Mouse (Mus musculus): ENCODE data around the gene Grm5. TPM values are rescaled to one million over a fixed set of nuclear protein-coding genes. Genes with fewer than 3 reads are reported as not detected.

Grm5 gene
- total RNA-seq, 2 experiments from 2014 or later: 213 to 219 TPM

DNA sequence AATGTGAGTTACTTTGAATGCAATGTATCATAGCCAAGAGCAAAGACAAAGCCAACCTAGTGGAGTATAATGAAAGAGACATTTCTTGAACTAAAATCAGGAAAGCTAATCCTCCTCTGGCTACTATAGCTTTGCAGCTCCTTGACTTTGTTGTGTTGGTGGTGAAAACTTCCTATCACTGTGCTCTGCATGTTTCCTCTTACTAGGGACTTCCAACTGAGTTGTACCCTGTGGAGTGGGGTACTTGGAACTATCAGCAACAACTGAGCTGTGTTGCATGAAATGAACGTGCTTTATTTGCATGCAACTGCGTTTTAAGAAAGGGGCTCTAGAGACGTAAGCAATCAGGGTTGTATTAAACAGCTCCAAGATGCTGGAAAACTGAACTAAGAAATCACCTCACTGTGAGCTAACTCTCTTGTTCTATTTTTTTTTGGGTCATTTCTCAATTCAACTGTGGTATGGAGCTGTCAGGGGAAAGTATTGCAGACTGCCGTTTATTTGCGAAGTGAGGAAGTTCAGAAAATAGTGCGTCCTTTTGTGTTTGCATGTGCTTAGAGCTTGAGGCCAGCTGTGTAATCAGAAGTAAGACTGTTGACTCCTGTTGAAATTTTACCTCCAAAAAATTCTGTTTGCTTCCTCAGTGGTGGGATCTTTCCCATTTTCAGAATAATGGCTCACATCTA is 532.9 kb downstream of the Grm5 start:
- intact Hi-C loops (cut with DNase I): no loop called here
- DNase-seq (ENCODE audit: extremely low spot score in 1 of 2, low spot score in 2 of 2): no peak

DNA sequence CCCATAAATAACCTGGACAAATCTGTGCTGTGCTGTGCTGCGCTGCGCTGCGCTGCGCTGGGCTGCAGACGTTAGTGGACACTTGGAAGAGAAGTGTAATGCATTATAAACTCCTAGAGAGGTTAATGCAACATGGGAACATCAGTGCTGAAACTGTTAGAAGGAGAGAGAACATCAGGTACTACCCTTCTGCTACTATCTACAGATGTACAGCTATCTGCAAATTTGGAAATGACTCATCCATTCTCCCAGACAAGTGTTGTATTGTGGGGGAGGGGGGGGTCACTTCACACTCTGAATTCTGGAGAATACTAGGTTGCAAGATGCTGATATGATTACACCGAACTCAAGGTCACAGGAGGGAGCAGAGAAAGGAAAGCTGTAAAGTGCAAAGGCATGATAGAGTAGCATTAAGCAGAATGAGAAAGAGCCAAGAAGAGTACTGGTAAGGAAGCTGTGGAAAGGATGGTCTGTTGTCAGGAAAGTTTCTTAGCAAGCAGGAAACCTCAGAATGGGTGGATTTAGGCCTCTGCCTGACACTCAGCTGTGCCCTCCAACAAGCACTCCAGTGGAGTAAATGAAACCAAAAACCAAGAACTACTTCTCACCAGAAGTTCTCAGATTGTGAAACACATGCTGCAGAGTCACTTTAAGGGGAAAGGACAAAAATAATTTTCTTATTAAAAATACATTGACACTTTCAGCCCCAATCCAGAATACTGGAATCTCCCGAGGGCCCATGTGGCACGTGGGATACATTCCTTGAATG is 544.3 kb downstream of the Grm5 start:
- intact Hi-C loops (cut with DNase I): no loop called here
- no peak for DNase-seq (ENCODE audit: extremely low spot score in 1 of 2, low spot score in 2 of 2)

DNA sequence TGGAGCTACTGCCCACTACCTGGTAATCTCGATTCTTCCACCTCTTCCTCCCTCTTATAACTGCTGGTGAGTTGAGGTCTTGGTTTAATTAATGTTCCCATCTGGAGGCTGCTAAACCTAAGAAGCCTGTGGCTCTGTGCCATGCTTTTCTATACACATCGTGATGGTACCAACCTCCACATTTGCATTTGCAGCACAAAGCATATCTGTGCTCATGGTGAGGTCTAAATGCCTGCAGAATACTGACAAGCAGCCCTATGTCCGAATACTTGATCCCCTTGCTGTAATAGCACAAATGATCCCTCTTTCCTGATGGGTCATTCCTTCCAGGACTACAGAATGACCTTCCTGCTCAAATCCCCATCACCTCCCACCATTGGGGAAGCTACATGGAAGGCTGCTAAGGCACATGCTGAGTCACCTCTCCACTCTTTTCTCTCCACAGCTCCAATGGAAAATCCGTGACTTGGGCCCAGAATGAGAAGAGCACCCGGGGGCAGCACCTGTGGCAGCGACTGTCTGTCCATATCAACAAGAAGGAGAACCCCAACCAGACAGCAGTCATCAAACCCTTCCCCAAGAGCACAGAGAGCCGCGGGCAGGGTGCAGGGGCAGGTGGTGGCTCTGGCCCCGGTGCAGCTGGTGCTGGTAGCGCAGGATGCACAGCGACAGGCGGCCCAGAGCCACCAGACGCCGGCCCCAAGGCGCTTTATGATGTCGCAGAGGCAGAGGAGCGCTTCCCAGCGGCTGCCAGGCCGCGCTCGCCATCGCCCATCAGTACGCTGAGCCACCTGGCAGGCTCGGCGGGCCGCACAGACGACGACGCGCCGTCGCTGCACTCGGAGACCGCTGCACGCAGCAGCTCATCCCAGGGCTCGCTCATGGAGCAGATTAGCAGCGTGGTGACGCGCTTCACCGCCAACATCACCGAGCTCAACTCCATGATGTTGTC is 545.8 kb downstream of the Grm5 start:
- peak in 1 of 2 experiments; percentile 51 for DNase-seq (ENCODE audit: extremely low spot score in 1 of 2, low spot score in 2 of 2)
- intact Hi-C loops (cut with DNase I): no loop called here

DNA sequence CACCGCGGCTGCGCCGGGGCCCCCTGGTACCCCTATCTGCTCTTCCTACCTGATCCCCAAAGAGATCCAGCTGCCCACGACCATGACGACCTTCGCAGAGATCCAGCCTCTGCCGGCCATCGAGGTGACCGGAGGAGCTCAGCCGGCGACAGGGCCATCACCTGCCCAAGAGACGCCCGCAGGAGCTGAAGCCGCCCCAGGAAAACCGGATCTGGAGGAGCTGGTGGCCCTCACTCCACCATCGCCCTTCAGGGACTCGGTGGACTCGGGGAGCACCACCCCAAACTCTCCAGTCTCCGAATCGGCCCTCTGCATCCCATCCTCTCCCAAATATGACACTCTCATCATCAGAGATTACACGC is 546.5 kb downstream of the Grm5 start:
- no peak for DNase-seq (ENCODE audit: extremely low spot score in 1 of 2, low spot score in 2 of 2)
- intact Hi-C loops (cut with DNase I): no loop called here

DNA sequence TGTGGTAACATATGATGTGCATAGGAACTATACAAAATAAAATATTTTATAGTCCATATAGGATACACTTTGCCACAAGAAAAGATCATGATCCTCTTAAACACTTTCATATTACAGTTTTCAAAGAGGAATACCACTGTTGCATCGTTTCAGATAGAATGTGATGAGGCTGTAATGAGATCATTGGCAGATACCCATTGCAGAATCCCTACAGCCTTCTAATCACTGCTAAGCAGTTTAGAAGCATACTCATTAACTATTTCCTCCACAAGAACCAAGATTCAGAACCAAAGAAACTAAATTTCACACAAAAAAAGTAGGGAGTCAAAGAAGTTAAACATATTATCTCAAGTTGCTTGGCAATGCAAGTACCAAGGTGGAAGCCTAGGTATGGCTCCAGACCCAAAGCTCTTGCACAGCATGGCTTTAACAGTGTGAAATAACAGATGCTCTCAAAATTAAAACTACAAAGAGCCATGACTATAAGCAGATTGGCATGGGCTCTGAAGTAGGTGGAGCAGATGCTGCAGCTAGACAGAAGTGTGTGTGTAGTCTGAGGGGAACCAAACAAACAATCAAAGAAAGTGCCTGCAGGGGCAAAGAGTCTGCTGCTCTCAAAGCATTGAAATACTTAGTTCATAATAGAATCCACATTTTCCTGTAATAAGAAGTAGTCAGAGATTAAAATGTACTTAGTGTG is 575.7 kb downstream of the Grm5 start:
- no peak for DNase-seq (ENCODE audit: extremely low spot score in 1 of 2, low spot score in 2 of 2)
- intact Hi-C loops (cut with DNase I): no loop called here

DNA sequence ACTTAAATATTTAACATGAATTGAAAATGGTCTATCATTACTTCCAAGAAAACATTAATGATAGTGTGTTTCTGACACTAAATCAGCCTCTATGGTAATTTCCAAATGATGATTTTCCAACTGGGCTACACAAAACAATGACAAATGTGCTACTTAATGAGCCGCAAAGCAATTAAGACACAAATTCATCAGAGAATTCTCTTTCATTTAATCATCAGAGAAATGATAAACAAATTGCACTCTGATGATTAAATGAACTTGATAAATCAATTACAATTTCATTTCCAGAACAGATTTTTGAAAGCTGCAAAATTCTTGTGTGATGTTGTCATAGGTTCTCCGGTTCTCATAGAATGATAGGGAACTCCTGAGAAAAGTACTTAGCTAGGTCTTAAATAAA is 577.6 kb downstream of the Grm5 start:
- DNase-seq (ENCODE audit: extremely low spot score in 1 of 2, low spot score in 2 of 2): no peak
- intact Hi-C loops (cut with DNase I): no loop called here

Other genes starting within 250 kb of the Grm5 start
- gene Tyr, start 90.7 kb upstream of the Grm5 start, total RNA-seq (2021): under 1 TPM; 0.08 to 0.13 TPM